9 mouse cellular contexts compared by ENCODE assay signal in genomic region chr9:46735664-46736067, GRCm38 (mm10).
A peak's percentile ranks its signal among the peaks of the same experiment; 100 is the strongest.
DNase-seq lines count a peak whose midpoint lies in the region; ATAC-seq and TF ChIP-seq lines count a peak whose summit lies in the region.
"Had no signal": no experiment of that assay in that cellular context is flagged by ENCODE, and none has a peak within 500 bp of the region (broad histone marks: within the 10 kb centered on the region; RNA-seq: fewer than 3 reads in every experiment).

No protein-coding gene starts in this region.

- no peak overlapping the region for H3K27ac ChIP-seq in forebrain, postnatal 0 days (ENCODE audit: low read depth, low read length)
- peak overlapping the region; percentile 86; the same call in 1 of the 2 replicates for H3K27ac ChIP-seq in layer of hippocampus, adult 2 months
- no peak overlapping the region for H3K27ac ChIP-seq in lung, postnatal 0 days (ENCODE audit: low read length)
- H3K27ac ChIP-seq: liver, embryonic 15.5 days had no signal

- H3K36me3 ChIP-seq in forebrain, postnatal 0 days (ENCODE audit: insufficient read depth), result no peaks in the 10 kb centered on the region
- no peaks in the 10 kb centered on the region for H3K36me3 ChIP-seq in lung, postnatal 0 days (ENCODE audit: insufficient read depth, low read length)
- H3K36me3 ChIP-seq: liver, embryonic 15.5 days had no signal

- no peak for TF ChIP-seq EP300 in lung, postnatal 0 days (IDR thresholded peaks at IDR 0.05)

- peak; percentile 91 for DNase-seq in MN1 (ENCODE audit: low spot score)
- peak; percentile 86 to 90 for DNase-seq in cerebellum, adult 18-20 months
- peak; percentile 89 for DNase-seq in forebrain, postnatal 0 days
- peak; percentile 87 to 93 for DNase-seq in layer of hippocampus, adult 2 months (ENCODE audit: low spot score in 2 of 2)
- peak; percentile 74 for DNase-seq in lung, postnatal 0 days (ENCODE audit: low spot score)
- DNase-seq in retina, postnatal 1 day, result peak; percentile 88
- DNase-seq in thymus, postnatal 36 days, result peak; percentile 40 to 49

- ATAC-seq in forebrain, postnatal 0 days, result peak; percentile 53
- peak; percentile 78 to 81 for ATAC-seq in hematopoietic stem cell, adult 5-6 weeks (replicated peaks in 1 of 2; ENCODE audit: insufficient read depth in 1 of 2, low FRiP score in 2 of 2, low TSS enrichment in 1 of 2, low read depth in 1 of 2, poor library complexity in 2 of 2, severe bottlenecking in 2 of 2)
- peak; percentile 43 for ATAC-seq in lung, postnatal 0 days

- TF ChIP-seq CTCF in forebrain, postnatal 0 days (IDR thresholded peaks at IDR 0.05; ENCODE audit: low read depth), result peak; percentile 93
- peak; percentile 92 for TF ChIP-seq CTCF in layer of hippocampus, adult 2 months (conservative IDR thresholded peaks at IDR 0.05)
- TF ChIP-seq CTCF in lung, postnatal 0 days (IDR thresholded peaks at IDR 0.05), result peak; percentile 89

- no peak overlapping the region for H3K4me2 ChIP-seq in forebrain, postnatal 0 days (ENCODE audit: low read depth)
- no peak overlapping the region for H3K4me2 ChIP-seq in lung, postnatal 0 days (replicated peaks; ENCODE audit: low read depth, low read length)
- H3K4me2 ChIP-seq: liver, embryonic 15.5 days had no signal

- WGBS in forebrain, postnatal 0 days, result 7% methylated on average over 4 of the region's 4 CpGs
- 6% methylated on average over 4 of the region's 4 CpGs for WGBS in lung, postnatal 0 days

- no peak overlapping the region for H3K4me3 ChIP-seq in forebrain, postnatal 0 days (ENCODE audit: low read depth, low read length)
- no peak overlapping the region for H3K4me3 ChIP-seq in layer of hippocampus, adult 2 months
- H3K4me3 ChIP-seq in lung, postnatal 0 days (ENCODE audit: low read depth, low read length), result no peak overlapping the region
- H3K4me3 ChIP-seq: liver, embryonic 15.5 days had no signal

- no peak overlapping the region for H3K9ac ChIP-seq in forebrain, postnatal 0 days
- no peak overlapping the region for H3K9ac ChIP-seq in lung, postnatal 0 days (replicated peaks; ENCODE audit: low read depth)
- H3K9ac ChIP-seq: liver, embryonic 15.5 days had no signal

- peaks cover 11% of the 10 kb centered on the region; the same call in 1 of the 2 replicates for H3K4me1 ChIP-seq in forebrain, postnatal 0 days (ENCODE audit: insufficient read depth)
- no peaks in the 10 kb centered on the region for H3K4me1 ChIP-seq in lung, postnatal 0 days (ENCODE audit: insufficient read depth, low read depth, low read length)
- H3K4me1 ChIP-seq: liver, embryonic 15.5 days had no signal

- H3K9me3 ChIP-seq in forebrain, postnatal 0 days (ENCODE audit: low read length), result no peaks in the 10 kb centered on the region
- H3K9me3 ChIP-seq in lung, postnatal 0 days (ENCODE audit: low read length), result no peaks in the 10 kb centered on the region
- H3K9me3 ChIP-seq: liver, embryonic 15.5 days had no signal

- H3K27me3 ChIP-seq in forebrain, postnatal 0 days (ENCODE audit: insufficient read depth, low read length), result no peaks in the 10 kb centered on the region
- no peaks in the 10 kb centered on the region for H3K27me3 ChIP-seq in lung, postnatal 0 days (replicated peaks; ENCODE audit: insufficient read depth, low read length)
- H3K27me3 ChIP-seq: liver, embryonic 15.5 days had no signal
